Mouse (Mus musculus): ENCODE results near the gene Cops6.

Cops6 gene

DNA sequence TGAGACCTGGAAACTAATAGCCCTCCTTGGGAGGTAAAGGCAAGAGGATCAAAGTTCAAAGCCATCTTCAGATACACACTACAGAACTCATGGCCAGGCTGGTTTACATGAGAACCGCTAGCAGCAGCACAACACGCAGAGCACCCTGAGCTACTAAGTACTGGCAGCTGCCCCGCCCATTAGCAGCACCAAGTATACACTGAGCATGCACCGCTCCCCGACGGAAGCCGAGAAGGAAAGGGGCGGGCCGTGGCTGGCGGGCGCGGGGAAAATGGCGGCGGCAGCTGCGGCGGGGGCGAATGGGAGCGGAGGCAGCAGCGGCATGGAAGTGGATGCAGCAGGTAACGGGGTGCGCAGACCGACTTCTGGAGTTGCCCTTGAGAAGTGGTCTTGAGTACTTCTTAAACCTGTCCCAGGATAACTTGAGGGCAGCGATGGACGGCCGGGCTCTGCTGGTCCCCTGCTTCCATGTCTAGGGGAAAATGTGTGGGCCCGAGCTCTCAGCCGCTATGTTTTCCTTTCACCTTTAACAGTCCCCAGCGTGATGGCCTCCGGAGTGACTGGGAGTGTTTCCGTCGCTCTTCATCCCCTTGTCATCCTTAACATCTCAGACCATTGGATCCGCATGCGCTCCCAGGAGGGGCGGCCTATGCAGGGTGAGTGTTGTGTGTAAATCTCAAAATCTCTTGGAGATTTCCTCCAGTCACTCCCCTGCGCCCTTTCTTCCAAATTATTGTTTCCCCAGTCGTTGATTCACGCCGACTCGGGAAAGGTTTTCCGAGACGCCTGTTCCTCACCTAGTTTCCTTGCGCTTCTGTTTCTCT lies at the start of gene Cops6:
Gene Cops6, plus strand, starts transcription at position 230 of the 824 bp plus-strand sequence.
- DNase-seq: peak; percentile 97

DNA sequence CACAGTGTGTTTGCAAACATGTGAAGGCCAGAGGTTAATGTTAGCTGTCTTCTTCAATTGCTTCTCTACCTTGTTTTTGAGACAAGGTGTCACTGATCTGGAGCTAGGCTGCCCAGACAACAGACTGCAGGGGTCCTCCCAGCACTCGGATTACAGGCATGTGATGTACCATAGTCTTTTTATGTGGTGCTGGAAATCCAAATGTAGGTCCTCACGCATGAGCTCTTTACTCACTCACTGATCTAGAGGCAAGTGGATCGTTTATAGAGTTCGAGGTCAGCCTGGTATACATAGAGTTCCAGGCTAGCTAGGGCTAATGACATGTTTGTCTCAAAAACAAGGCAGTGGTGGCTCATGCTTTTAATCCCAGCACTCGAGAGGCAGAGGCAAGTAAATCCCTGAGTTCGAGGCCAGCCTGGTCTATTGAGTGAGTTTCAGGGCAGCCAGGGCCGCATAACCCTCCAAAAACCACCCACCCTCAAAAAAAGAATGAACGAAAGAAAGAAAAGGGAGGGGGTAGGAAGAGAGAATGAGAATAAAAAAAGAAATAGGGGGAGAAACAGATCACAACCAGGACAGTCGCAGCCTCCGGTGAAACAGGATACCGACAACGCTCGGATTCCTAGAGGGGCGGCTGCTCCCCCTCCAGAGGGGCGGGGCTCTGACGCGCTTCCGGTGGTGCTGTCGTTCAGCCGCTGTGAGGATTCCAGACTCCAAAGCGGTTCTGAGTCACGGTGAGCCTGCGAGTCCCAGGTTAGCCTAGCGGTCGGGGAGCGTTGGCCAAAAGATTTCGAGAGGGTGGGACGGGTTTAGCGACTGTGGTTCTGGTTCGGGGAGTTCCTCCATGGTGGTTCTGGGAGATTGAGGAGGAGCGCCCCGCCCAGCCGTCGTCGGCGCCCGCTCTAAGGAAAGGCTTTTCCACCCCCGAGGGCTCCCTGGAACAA lies 44.3 kb upstream of the Cops6 start, which contains the start of gene Zscan21:
Gene Zscan21, plus strand, starts transcription at position 649 of the 944 bp plus-strand sequence.
- peak; percentile 94 for DNase-seq

DNA sequence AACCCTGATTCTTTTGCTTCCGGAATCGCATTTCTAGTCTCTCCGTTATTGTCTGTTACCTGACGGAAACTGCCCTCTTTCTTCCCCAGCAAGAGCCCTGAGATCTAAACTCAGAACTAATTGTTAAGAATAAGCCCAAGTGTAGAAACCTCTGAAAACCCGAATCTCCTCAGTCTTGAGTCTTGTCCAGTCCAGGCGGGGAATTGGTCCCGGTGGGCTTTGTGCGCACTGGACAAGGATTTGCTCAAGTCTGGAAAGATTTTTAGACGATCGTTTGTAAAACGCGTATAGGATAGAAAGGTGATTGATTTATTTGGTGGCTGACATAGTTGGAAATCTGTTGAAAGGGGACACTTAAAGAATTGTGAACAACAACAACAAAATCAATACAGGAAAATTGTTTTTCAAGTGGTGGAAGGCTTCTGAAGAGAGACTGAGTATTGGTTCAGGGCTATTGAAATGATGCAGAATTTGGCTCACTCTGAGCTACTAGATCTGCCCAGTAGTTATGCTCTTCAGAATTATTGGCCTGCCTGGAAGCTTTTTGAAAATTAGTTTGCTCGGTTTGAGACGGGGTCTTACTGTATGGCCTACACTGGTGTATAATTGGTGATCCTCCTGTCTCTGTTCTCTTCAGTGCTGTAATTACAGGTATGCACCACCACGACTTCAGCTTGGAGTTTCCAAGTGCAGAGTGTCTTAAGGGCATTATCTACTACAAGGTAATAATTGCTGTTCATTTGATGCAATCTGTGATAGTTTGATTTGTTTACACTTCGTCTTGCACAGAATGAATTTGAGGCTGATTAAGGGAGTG lies 43.5 kb upstream of the Cops6 start:
- no peak for DNase-seq

DNA sequence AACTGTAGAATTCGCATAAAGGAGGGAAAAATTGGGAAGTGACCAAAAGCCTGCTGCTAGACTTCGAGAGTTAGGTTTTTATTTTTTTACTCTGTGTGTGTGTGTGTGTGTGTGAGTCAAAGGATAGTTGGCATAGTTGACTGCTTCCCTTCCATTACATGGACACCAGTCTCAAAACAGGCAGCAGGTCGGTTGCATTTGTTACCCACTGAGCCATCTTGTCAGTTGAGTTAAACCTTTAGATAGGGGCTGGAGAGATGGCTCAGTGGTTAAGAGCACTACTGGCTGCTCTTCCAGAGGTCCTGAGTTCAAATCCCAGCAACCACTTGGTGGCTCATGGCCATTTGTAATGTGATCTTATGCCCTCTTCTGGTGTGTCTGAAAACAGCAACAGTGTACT lies 42.8 kb upstream of the Cops6 start:
- no peak for DNase-seq

DNA sequence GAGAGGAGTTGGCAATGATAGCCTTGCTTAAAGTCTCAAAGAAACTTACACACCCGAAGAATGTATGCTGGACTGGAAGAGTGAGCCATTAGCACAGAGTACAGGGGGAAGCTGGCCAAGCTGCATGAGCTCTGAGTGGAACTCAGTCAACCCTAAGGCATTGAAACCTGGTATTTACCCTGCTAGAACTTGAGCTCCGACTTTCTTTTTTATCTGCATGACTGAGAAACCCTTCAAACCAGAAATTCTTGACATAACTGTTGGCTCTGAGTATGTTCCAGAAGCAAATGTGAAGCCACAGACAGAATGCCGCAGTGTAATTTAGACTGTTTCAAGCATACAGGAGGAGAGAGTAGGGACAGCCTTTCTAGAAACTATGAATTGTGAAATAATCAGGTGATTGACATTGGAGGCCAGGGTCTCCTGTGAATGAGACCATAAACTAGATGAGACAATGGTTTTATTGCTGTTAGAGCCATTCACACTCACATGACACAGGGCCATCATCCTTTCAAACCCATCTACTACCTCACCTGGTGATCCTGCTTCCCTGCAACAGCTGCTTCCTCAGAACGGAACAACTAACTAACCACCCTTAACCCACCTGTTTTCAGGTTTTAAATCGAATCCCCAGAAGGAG lies 28.3 kb upstream of the Cops6 start:
- DNase-seq: no peak

DNA sequence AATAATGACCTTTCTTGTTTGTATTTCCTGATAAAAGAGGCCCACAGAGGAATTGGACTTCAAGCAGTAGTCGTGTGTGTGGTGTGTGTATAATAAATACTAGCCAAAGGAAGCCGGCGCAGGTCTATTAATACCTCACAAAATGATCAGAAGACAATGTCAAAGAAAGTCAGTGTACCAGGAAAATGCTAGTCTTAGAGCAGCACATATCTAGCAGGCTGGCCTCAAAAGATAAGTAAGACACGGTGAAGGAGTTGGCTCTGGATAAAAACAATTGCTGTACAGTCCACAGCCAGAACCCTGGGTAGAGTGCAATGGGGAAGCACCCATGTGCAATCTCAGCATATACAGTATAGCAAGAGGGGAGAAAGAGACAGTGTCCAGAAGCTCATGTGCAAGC lies 23.6 kb upstream of the Cops6 start:
- DNase-seq: no peak

DNA sequence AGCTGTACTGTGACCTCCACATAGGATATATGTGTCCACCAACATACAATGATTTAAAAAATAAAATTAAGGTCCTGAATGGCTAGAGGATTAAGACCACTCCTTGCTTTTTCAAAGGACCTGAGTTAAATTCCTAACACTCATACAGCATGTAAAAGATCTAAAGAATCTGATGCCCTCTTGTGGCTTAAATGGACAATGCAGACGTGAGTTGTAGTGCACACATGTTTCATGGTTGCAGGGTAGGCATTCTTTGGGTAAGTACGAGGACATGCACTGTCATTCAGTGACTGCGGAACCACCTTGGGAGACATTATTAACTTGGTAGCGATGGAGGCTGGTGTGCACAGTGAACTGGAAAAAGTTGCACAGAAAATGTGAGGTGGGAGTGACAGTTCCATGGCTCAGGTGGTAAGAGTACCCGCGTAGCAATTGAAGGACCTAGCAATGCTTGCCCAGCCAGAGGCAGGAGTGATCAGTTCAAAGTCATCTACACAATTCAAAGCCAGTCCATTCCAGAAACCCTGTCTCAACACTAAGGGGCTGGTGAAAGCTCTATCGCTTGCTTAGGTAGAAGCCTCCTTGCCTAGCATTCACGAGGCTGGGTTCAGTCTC lies 22.8 kb upstream of the Cops6 start:
- peak; percentile 67 for DNase-seq

DNA sequence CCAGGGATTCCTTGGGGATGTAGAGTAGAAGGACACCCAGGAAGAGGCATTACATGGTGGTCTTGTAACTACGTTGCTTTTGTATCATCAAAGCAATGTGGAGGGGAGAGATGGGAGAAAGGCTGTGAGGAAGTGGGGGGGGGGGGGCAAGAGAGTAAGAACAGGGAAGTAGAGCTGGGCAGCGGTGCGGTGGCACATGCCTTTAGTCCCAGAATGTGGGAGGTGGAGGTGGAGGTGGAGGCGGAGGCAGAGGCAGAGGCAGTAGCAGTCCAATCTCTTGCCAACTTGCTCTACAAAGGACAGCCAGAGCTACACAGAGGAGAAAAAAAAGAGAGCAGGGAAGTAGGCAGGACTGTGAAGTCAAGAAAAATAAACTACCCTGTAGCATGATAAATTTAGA lies 22.3 kb upstream of the Cops6 start:
- no peak for DNase-seq

DNA sequence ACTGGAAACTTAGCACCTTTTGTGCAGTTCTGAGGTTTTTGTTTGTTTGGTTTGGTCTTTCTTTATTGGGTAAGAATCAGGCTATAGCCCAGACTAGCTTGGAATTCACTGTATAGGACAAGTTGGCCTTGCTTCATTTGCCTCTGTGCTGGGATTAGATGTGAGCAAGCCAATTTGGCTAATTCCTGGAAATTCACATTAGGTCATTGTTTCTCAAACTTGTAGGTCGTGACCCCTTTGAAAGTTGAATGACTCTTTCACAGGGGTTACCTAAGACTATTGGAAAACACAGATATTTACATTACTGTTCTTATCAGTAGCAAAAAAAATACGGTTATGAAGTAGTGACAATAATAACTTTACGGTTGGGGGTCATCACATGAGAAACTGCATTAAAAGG lies 6.5 kb upstream of the Cops6 start:
- DNase-seq: no peak

DNA sequence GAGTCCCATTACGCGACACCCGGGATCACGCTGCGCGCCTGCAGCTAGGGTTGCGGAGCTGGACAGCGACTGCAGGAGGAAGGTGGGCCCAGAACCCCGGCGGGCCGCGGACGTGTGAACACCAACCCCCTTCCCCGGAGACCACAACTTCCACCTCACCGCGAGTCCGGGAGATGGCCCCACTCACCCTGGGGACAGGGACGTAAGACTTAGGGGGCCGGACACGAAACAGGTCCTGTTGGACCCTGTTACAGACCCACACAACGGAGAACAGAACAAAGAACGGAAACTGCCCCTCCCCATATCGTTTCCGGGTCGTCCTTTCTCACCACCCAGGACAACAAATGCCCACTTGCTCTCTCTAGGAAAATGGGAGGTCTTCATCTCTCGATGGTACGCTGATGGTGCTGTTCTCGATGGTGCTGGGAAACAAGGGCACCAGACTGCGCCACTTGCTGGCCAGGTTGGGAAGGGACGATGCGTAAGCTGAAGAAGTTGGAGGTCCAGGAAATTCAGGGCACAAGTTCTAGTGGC lies 5.4 kb upstream of the Cops6 start, which contains the start of gene Zfp113:
Gene Zfp113, minus strand, starts transcription at position 302 of the 534 bp plus-strand sequence.
- DNase-seq: peak; percentile 95

DNA sequence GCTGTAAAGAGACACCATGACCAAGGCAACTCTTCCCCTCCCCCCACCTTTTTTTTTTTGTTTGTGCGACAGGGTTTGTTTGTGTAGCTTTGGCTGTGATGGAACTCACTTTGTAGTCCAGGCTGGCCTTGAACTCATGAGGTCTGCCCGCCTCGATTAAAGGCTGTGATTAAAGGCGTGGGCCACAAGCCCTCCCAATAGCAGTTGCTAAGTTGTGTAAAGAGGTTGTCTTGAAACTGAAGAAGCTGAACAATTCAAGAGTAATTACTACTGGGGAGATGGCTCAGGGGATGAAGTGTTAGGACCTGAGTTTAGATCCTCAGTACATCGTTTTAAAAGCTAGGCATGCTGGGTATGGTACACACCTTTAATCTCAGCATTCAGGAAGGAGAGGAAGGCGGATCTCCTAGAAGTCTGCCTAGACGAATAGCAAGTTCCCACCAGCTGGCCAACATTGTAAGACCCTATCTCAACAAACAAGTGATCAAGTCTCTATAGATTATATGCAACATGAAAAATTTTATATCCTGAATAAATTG lies 578 bp upstream of the Cops6 start:
- no peak for DNase-seq

DNA sequence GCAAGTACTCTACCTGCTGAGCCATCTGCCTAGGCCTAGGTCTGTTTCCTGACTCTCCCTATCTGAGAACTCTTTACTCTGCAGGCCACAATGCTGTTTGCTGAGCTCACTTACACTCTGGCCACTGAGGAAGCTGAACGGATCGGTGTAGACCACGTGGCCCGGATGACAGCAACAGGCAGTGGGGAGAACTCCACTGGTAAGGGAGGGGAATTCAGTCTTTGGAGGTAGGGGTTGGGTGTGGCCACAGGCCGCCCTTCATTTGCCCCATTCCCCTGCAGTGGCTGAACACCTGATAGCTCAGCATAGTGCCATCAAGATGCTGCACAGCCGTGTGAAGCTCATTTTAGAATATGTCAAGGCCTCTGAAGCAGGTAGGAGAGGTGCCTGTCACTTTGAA lies 2.2 kb downstream of the Cops6 start:
- DNase-seq: no peak

DNA sequence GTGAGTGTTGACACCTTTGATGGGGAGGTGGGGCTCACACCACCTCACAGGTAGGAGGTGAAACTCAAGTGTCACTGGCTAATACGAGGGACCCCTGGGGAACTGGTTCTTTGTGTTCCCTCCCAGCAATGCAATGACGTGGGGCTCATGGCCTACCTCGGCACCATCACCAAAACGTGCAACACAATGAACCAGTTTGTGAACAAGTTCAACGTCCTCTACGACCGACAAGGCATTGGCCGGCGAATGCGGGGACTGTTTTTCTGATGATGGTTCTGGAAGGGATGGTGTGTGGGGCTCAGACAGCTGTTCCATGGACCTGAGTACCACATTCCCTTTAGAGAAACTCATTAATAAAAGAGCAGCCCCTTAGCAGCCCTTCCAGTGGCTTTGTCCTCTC lies 2.7 kb downstream of the Cops6 start:
- no peak for DNase-seq

DNA sequence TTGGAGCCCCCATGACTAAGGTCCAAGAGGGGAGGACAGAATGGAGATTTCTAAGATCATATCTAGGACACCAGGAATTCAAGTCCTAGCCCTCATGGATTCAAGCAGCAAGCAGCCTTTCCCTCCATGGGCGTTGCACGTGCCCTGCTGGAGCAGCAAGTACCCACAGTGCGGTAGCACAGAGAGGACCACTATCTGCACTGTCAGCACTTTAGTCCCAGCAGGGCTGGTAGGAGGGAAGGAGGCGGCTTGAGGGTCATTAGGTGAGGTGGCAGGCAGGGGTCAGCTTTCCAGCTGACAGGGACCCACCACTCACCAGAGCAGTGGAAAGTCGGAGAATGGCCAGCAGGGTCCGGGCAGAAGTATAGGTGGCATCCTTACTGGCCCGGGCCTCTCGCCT lies 4.7 kb downstream of the Cops6 start:
- no peak for DNase-seq

DNA sequence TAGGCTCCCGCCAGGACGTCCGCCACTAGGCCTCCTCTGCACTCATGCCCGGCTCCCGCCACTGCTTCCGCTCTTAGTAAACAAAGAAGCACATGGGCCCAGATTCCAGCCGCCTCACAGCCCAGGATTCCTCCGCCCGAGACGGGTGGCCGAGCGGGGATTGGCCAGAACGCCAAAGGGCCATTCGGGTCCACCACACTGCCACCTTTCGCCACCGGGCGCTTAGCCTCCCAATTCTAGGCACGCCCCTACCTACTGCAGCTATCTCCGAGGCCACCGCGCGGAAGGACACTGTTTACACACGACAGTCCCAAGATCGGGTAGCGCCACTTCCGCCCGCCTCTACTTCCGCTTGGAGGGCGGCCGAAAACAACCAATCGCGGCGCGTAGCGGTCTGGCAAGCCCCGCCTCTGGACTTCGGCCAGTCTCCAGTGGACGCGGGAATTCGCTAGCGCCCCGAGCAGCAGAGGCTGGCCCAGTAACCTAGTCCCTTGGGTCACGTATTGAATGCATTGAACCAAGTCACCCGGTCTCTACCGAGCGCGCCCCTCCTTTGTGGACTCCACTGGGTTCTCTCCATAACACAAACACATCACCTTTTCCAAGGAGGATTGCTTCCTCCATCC lies 10.2 kb downstream of the Cops6 start:
- DNase-seq: peak; percentile 98

DNA sequence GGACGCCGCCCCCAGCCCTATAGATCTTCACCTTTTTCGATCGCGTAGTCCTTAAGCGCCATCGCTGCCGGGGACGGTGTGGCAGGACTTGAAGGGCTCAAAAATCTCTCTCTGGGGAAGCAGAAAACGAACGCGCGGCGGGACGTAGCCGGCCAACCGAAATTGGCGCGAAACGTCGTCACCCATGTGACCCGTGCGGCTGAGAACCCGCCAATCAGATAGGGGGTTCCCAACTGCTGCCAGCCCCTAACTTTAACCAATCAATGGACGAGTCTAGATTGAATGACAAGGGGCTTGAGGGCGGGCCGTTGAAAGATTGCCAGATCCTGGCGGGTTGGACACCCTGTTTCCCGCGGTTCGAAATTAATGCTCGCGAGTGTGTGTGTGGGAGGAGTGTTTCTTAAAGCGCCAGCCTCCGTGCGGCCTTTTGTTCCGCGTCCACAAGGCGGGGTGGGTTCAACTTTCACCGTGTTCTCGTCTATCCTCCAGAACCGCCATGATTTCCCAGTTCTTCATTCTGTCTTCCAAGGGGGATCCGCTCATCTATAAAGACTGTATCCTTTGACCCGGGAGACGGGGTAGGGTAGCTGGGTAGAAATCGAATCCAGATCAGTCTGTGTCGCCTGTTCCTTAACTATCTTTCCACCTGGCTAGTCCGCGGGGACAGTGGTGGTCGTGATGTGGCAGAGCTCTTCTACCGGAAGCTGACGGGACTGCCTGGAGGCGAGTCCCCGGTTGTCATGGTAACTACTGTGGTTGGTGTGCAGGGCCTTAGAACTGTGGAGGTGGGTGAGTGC lies 11.0 kb downstream of the Cops6 start, which contains the start of the genes Ap4m1 and Mcm7:
Gene Ap4m1, plus strand, starts transcription at position 308 of the 797 bp plus-strand sequence.
Gene Mcm7, minus strand, starts transcription at position 728 of the 797 bp plus-strand sequence.
- DNase-seq: peak; percentile 99

DNA sequence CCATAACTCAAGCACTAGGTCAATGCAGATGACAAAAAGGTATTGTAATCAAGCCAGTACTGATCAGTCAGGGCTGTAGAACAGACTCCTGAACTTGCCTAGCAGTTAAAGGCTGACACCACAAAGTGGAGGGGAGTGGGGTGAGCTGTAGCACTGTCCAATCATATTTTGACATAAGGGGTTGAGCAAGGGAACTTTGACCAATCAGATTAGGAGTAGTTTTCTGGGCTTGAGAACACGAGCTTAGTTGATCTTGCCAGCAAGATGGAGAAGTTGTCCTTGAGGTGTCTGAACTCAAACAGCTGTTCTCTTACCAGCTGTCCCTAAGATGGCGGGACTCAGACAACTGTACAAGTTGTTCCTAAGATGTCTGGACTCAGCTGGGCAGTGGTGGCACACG lies 12.3 kb downstream of the Cops6 start:
- peak; percentile 34 for DNase-seq

DNA sequence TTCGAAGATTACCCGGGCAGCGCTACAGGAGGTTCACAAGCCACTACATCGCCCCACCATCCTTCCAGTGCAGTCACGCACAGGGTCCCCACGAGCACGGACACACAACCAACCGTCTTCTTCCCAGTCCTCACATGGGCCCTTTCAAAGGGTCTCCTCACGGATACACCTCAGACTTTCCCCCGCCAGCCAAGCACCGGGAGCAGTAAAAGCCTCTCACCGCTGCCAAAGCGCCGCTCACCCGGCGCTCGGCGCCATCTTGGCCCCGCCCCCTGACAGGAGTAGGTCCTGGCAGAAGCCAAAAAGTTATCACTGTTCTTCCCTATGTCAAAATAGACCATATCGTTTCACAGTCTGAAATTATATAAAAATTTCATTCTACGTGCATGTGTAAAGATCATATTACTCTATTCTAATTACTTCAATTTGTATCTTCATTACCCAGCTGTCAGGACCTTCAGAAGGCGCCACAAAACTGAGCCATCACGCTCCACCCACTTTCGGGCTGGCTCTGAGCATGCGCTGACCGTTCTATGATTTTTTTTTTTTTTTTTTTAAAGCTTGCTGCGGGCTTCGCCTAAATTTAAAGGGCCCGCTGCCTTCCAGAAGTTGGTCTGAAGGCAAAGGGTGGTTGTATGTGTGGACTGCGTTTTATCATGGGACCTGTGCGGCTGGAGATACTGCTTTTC lies 26.2 kb downstream of the Cops6 start, which contains the start of the genes Taf6 and Cnpy4:
Gene Taf6, minus strand, starts transcription at position 502 of the 689 bp plus-strand sequence.
Gene Cnpy4, plus strand, starts transcription at position 536 of the 689 bp plus-strand sequence.
- peak; percentile 93 for DNase-seq
